Mouse (Mus musculus): ENCODE results near the gene Cycs. TPM values are rescaled to one million over a fixed set of nuclear protein-coding genes. Genes with fewer than 3 reads are reported as not detected.
A peak's percentile ranks its signal among the peaks of the same experiment; 100 is the strongest.

The Cycs gene
- polyA plus RNA-seq, 1 experiment from 2014 or later: 59.1 TPM

GRCm38 (mm10) chr6:50542535-50542934 is 23.8 kb downstream of the Cycs start:
- no peak for ATAC-seq (ENCODE audit: low read depth)
- H3K27ac ChIP-seq: no peak overlapping the region
- H3K4me3 ChIP-seq (replicated peaks): no peak overlapping the region
- H3K27me3 ChIP-seq: no peaks in the 10 kb centered on the region
- no peak overlapping the region for H3K9ac ChIP-seq
- 67% methylated on average over 1 of the region's 1 CpGs for WGBS (ENCODE audit: insufficient replicate concordance)
- H3K36me3 ChIP-seq: no peaks in the 10 kb centered on the region
- H3K9me3 ChIP-seq (replicated peaks): no peaks in the 10 kb centered on the region
- no peak overlapping the region for H3K4me2 ChIP-seq
- DNase-seq: no peak
- peaks cover 4% of the 10 kb centered on the region; the same call in 1 of the 2 replicates for H3K4me1 ChIP-seq (replicated peaks)

DNA sequence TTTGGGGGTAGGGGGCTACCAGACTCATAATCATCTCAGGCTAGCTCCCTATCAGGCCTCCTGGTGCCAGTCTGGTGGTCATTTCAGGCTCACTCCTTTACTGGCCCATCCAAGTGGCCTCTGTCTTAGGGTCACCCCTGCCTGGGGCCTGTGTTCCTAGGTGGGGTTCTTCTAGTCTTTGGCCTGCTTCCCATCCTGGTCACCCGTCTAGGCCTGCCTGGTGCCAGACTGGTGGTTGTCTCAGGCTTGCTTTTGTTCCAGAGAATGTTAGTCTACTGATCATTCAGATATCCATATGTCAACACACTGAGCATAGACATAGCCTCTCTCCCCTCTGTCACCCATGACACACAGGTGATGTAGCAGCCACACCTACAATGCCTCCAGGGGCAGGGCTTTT is 26.7 kb downstream of the Cycs start:
- no peak overlapping the region for H3K27ac ChIP-seq
- ATAC-seq (ENCODE audit: low read depth) (no peak), DNase-seq (no peak)
- no peaks in the 10 kb centered on the region for H3K4me1 ChIP-seq (replicated peaks)
- H3K4me2 ChIP-seq: no peak overlapping the region
- no peak overlapping the region for H3K9ac ChIP-seq
- no peaks in the 10 kb centered on the region for H3K36me3 ChIP-seq
- WGBS (ENCODE audit: insufficient replicate concordance): 50% methylated on average over 1 of the region's 1 CpGs
- no peaks in the 10 kb centered on the region for H3K27me3 ChIP-seq
- no peaks in the 10 kb centered on the region for H3K9me3 ChIP-seq (replicated peaks)
- H3K4me3 ChIP-seq (replicated peaks): no peak overlapping the region

DNA sequence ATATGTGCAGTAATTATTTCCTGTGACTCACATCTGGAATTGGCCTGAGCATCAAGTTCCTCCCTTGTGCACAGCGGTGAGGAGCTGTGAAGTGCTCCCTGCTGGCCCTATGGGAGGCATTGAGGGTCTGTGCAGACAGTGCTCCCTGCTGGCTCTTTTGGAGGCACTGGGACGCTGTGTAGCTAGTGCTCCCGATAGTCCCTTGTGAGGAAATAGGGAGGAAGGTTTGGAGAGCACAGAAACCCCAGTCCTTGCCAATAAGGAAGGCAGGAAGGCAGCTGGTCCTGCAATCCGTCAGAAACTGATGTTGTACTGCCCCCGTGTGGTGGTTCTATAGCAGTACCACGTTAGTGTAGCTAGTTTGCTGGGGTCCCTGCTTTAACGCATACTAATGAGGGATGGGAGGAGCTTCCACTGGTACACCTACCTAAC is 29.9 kb downstream of the Cycs start:
- no peaks in the 10 kb centered on the region for H3K4me1 ChIP-seq (replicated peaks)
- DNase-seq: peak; percentile 15
- H3K9me3 ChIP-seq (replicated peaks): no peaks in the 10 kb centered on the region
- H3K36me3 ChIP-seq: no peaks in the 10 kb centered on the region
- no peak overlapping the region for H3K4me3 ChIP-seq (replicated peaks)
- ATAC-seq (ENCODE audit: low read depth): no peak
- no peaks in the 10 kb centered on the region for H3K27me3 ChIP-seq
- H3K9ac ChIP-seq: no peak overlapping the region
- no peak overlapping the region for H3K4me2 ChIP-seq
- WGBS (ENCODE audit: insufficient replicate concordance): 8% methylated on average over 7 of the region's 7 CpGs
- H3K27ac ChIP-seq: no peak overlapping the region

DNA sequence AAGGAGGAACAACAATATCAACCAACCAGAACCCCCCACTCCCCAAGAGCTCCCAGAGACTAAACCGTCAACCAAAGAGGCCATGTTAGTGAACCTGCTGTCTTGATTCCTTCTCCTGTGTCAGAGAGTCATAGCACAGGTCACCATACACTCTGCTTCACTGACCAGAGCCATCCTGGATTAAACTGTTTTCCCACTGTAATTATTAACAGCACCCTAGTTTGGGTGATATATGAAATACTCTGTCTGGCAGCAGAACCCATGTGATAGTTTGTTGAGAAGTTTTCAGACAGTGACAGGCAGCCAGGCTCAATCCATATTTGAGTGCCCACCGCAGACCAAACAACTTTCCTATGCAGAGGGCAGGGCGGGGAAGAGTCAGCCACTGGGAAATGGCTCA is 31.0 kb downstream of the Cycs start:
- Histone ChIP-seq H3K36me3 (no peaks in the 10 kb centered on the region), H3K27me3 (no peaks in the 10 kb centered on the region), H3K9me3 (replicated peaks) (no peaks in the 10 kb centered on the region), H3K27ac (no peak overlapping the region), H3K4me2 (no peak overlapping the region), H3K4me3 (replicated peaks) (no peak overlapping the region), H3K4me1 (replicated peaks) (no peaks in the 10 kb centered on the region), H3K9ac (no peak overlapping the region)
- 79% methylated on average over 3 of the region's 3 CpGs for WGBS (ENCODE audit: insufficient replicate concordance)
- no peak for ATAC-seq (ENCODE audit: low read depth)
- no peak for DNase-seq

DNA sequence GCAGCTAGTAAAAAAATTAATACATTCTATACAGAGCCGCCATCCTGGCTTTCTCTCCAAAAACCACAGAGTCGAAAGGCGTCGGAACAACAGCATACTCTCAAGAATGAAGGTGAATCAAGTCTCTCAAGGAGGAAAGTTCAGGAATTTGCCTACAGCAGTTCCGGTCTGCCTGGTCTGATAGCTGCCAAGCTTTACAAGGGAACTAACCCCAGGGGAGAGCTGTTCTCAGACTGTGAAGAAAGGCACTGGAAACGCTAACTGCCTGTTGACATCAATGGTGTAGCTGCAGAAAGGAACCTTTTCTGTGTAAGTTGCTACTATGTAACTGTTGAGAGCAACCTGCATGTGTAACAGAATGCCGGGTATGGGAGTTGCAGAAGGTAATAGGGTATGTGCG is 34.4 kb downstream of the Cycs start:
- Histone ChIP-seq H3K36me3 (no peaks in the 10 kb centered on the region), H3K4me2 (no peak overlapping the region), H3K4me3 (replicated peaks) (no peak overlapping the region), H3K9ac (no peak overlapping the region), H3K9me3 (replicated peaks) (no peaks in the 10 kb centered on the region), H3K27me3 (0 out of 2 replicates have a peak, but pooled peaks cover 2% of the 10 kb centered on the region), H3K27ac (no peak overlapping the region), H3K4me1 (replicated peaks) (no peaks in the 10 kb centered on the region)
- DNase-seq (no peak), ATAC-seq (ENCODE audit: low read depth) (no peak)
- 76% methylated on average over 8 of the region's 8 CpGs for WGBS (ENCODE audit: insufficient replicate concordance)

GRCm38 (mm10) chr6:50531003-50531402 is 35.3 kb downstream of the Cycs start:
- H3K27me3 ChIP-seq: 0 out of 2 replicates have a peak, but pooled peaks cover 2% of the 10 kb centered on the region
- no peak overlapping the region for H3K9ac ChIP-seq
- no peaks in the 10 kb centered on the region for H3K9me3 ChIP-seq (replicated peaks)
- no peak overlapping the region for H3K4me3 ChIP-seq (replicated peaks)
- H3K4me1 ChIP-seq (replicated peaks): no peaks in the 10 kb centered on the region
- H3K4me2 ChIP-seq: no peak overlapping the region
- DNase-seq (no peak), ATAC-seq (ENCODE audit: low read depth) (no peak)
- 39% methylated on average over 3 of the region's 3 CpGs for WGBS (ENCODE audit: insufficient replicate concordance)
- no peak overlapping the region for H3K27ac ChIP-seq
- no peaks in the 10 kb centered on the region for H3K36me3 ChIP-seq

- H3K9me3 ChIP-seq (replicated peaks): no peaks in the 10 kb centered on the region
- no peak overlapping the region for H3K4me3 ChIP-seq (replicated peaks)
- H3K4me2 ChIP-seq: no peak overlapping the region
- H3K36me3 ChIP-seq: no peaks in the 10 kb centered on the region
- H3K9ac ChIP-seq: no peak overlapping the region
- no peaks in the 10 kb centered on the region for H3K4me1 ChIP-seq (replicated peaks)
- H3K27me3 ChIP-seq: 0 out of 2 replicates have a peak, but pooled peaks cover 2% of the 10 kb centered on the region
- no peak for DNase-seq
- H3K27ac ChIP-seq: no peak overlapping the region
- WGBS (ENCODE audit: insufficient replicate concordance): 73% methylated on average over 11 of the region's 11 CpGs
- no peak for ATAC-seq (ENCODE audit: low read depth)
Observed at GRCm38 (mm10) chr6:50529194-50529593, 37.1 kb downstream of the Cycs start.

- Histone ChIP-seq H3K4me2 (no peak overlapping the region), H3K27me3 (0 out of 2 replicates have a peak, but pooled peaks cover 2% of the 10 kb centered on the region), H3K4me3 (replicated peaks) (no peak overlapping the region), H3K36me3 (no peaks in the 10 kb centered on the region), H3K9me3 (replicated peaks) (no peaks in the 10 kb centered on the region), H3K27ac (no peak overlapping the region), H3K4me1 (replicated peaks) (no peaks in the 10 kb centered on the region), H3K9ac (no peak overlapping the region)
- WGBS (ENCODE audit: insufficient replicate concordance): 69% methylated on average over 9 of the region's 9 CpGs
- ATAC-seq (ENCODE audit: low read depth) (no peak), DNase-seq (no peak)
Observed at GRCm38 (mm10) chr6:50527416-50527815, 38.9 kb downstream of the Cycs start.

DNA sequence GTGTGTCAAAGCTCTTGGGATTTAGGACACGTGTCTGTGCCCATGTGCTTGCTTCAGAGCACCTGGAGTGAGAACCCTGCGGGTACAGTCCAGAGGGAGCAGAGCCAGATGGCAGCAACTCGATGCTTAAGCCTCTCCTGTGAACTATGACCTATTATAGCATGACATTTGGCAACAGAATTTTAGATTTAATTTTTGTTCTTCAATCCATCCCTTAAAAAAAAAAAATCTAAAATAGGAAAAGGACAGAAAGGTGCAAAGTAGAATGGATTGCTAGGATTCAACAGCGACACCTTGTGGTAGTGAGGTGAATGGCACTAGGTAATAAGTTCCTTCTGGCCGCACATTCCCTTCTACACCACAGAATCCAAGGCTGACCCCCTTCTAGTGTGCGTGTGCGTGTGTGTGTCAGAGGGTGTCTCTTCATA is 39.7 kb downstream of the Cycs start:
- Histone ChIP-seq H3K27ac (no peak overlapping the region), H3K36me3 (no peaks in the 10 kb centered on the region), H3K4me1 (replicated peaks) (no peaks in the 10 kb centered on the region), H3K4me2 (no peak overlapping the region), H3K9ac (no peak overlapping the region), H3K4me3 (replicated peaks) (no peak overlapping the region), H3K9me3 (replicated peaks) (no peaks in the 10 kb centered on the region), H3K27me3 (0 out of 2 replicates have a peak, but pooled peaks cover 2% of the 10 kb centered on the region)
- ATAC-seq (ENCODE audit: low read depth) (no peak), DNase-seq (no peak)
- WGBS (ENCODE audit: insufficient replicate concordance): 26% methylated on average over 7 of the region's 7 CpGs

- no peak for ATAC-seq (ENCODE audit: low read depth)
- no peak overlapping the region for H3K4me3 ChIP-seq (replicated peaks)
- H3K36me3 ChIP-seq: no peaks in the 10 kb centered on the region
- H3K4me2 ChIP-seq: no peak overlapping the region
- H3K9ac ChIP-seq: no peak overlapping the region
- H3K9me3 ChIP-seq (replicated peaks): no peaks in the 10 kb centered on the region
- no peaks in the 10 kb centered on the region for H3K4me1 ChIP-seq (replicated peaks)
- no peak for DNase-seq
- 83% methylated on average over 8 of the region's 8 CpGs for WGBS (ENCODE audit: insufficient replicate concordance)
- 0 out of 2 replicates have a peak, but pooled peaks cover 2% of the 10 kb centered on the region for H3K27me3 ChIP-seq
- no peak overlapping the region for H3K27ac ChIP-seq
Observed at GRCm38 (mm10) chr6:50525846-50526245, 40.5 kb downstream of the Cycs start.

- Histone ChIP-seq H3K9ac (no peak overlapping the region), H3K36me3 (no peaks in the 10 kb centered on the region), H3K4me3 (replicated peaks) (no peak overlapping the region), H3K4me1 (replicated peaks) (no peaks in the 10 kb centered on the region), H3K4me2 (no peak overlapping the region), H3K27ac (no peak overlapping the region), H3K27me3 (0 out of 2 replicates have a peak, but pooled peaks cover 2% of the 10 kb centered on the region), H3K9me3 (replicated peaks) (no peaks in the 10 kb centered on the region)
- 80% methylated on average over 10 of the region's 10 CpGs for WGBS (ENCODE audit: insufficient replicate concordance)
- ATAC-seq (ENCODE audit: low read depth) (no peak), DNase-seq (no peak)
Observed at GRCm38 (mm10) chr6:50524261-50524896, 42.0 kb downstream of the Cycs start.

GRCm38 (mm10) chr6:50522772-50523171 is 43.6 kb downstream of the Cycs start:
- Histone ChIP-seq H3K4me1 (replicated peaks) (no peaks in the 10 kb centered on the region), H3K4me2 (no peak overlapping the region), H3K4me3 (replicated peaks) (no peak overlapping the region), H3K9ac (no peak overlapping the region), H3K27me3 (no peaks in the 10 kb centered on the region), H3K36me3 (no peaks in the 10 kb centered on the region), H3K27ac (no peak overlapping the region), H3K9me3 (replicated peaks) (no peaks in the 10 kb centered on the region)
- DNase-seq (no peak), ATAC-seq (ENCODE audit: low read depth) (no peak)
- WGBS (ENCODE audit: insufficient replicate concordance): 77% methylated on average over 7 of the region's 7 CpGs
